Mouse (Mus musculus): ENCODE data around the gene Chd4.

- TF ChIP-seq CTCF (IDR thresholded peaks at IDR 0.05; ENCODE audit: low read depth) (no peak), EP300 (IDR thresholded peaks at IDR 0.05; ENCODE audit: low read depth) (no peak)
These were observed 53.3 kb downstream of the Chd4 start for GRCm38 (mm10) chr6:125148926-125149568.

Measured in liver, postnatal 0 days (tissue).